Mouse (Mus musculus): ENCODE measurements at regions not wholly inside any gene's neighbourhood (a gene's known extent, or its start where the extent isn't known, plus 50 kb on each side); places are given as distances from the start of the nearest gene placed in this dataset.
A peak's percentile ranks its signal among the peaks of the same experiment; 100 is the strongest.
"Not testable (repeated sequence)": the region's sequence is repeated elsewhere in the genome, so short reads cannot be mapped to it uniquely, and the experiment has no call there.

DNA sequence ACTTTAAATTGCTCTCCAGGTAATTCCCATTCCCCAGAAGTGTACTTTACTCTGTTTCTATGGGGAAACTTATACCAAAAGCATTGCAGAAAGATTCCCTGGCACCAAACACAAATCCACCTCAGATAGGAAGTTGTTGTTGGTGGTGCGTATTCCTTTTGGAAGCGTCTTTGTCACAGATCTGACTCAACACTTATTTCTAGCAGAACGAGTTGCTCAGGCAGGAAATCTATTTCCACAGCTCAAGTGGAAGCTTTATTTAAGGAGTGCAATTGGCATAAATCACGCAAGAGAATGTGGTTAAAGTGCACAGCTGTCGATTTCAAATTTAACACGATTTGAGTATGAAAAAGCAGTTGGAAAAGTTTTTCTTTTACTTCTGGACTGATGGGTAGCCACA lies 436.9 kb upstream of the Ghitm start:
- no peak for DNase-seq

GRCm38 (mm10) chr14:37558258-37558657 lies 423.2 kb upstream of the Ghitm start:
- DNase-seq, result no peak

- no peak for DNase-seq
These were observed 388.5 kb upstream of the Ghitm start for GRCm38 (mm10) chr14:37523616-37524015.

DNA sequence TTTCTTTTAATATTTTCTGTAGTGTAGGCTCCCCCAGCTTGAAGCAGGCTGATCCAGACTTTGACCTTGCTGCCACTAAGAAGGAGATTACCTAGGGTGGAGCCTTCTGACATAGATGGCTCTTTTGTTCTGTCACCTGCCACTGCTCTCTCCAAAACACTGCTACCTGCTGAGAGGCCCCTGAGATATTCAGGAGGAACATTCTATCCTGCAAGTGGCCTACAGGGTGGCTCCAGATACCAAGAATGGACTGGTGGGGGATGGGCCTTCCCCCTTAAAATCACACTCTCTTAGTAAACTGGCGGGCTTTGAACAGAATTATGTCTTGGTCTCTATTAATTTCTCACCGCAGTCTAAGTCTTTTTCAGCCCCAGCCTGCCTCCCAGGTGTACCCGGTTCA lies 385.6 kb upstream of the Ghitm start:
- DNase-seq, result not testable (repeated sequence)

DNA sequence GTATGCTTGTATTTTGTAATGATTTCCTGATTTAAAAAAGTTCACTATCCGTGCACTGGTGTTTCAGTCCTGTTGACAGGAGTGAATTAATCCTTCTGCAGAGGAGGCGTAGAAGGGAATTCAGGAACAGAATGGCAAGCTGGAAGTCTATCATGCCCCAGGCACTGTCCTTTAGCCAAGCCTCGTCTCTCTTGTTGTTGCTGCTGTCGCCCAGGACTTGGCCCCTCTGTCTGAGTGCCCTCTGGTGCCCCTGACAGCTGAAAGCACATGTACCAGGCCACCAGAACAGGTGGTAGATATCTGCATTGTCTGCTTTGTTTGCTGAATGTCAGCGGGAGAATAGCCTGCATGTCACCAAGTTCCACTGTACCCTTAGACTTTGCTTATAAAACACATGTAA lies 370.2 kb upstream of the Ghitm start:
- no peak for DNase-seq

GRCm38 (mm10) chr14:37490711-37491110 lies 355.6 kb upstream of the Ghitm start:
- DNase-seq, result no peak

GRCm38 (mm10) chr14:37485292-37485691 lies 350.2 kb upstream of the Ghitm start:
- no peak for DNase-seq

GRCm38 (mm10) chr14:37477599-37477998 lies 342.5 kb upstream of the Ghitm start:
- no peak for DNase-seq

- DNase-seq, result no peak
These were observed 333.6 kb upstream of the Ghitm start for GRCm38 (mm10) chr14:37468711-37469110.

- DNase-seq, result no peak
These were observed 305.8 kb upstream of the Ghitm start for GRCm38 (mm10) chr14:37440874-37441273.

- DNase-seq, result no peak
These were observed 295.6 kb upstream of the Ghitm start for GRCm38 (mm10) chr14:37430656-37431055.

- no peak for DNase-seq
These were observed 290.4 kb upstream of the Ghitm start for GRCm38 (mm10) chr14:37425506-37425905.

DNA sequence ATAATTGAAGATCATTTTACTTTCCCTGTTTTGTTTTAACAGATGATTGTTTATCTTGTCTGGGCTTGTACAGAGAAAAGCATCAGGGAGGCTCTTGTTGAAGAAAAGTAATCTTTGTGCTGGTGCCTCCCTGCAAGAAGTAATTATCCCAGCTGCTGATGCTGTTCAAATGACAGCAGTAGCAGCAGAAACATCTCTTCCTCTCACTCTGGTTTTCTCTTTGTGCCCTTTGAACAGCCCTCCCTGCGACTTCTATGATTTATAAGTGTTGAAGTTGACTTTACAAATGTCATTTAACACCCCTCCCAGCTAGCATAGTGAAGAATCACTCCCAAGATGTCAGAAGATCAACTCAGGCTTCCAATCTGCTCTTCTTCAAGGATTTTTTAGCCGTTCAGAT lies 286.5 kb upstream of the Ghitm start:
- DNase-seq, result no peak

- not testable (repeated sequence) for DNase-seq
These were observed 277.5 kb upstream of the Ghitm start for GRCm38 (mm10) chr14:37412583-37412982.

DNA sequence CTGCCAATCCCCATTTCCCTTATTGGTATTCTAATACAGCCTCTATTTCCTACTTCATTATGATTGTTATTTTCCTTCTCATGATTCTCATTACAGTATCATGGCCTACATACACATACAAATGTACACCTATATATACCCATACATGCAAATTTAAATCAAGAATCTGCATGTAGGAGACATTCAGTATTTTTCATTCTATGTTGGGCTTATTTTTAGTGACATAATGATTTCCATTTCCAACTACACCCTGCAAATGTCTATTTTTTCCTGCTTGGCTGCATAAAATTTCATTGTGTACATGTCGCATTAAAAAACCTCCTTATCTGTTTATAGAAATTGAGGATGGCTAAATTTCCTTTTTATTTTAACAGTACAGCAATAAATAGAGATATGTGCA lies 236.9 kb upstream of the Ghitm start:
- DNase-seq, result no peak

GRCm38 (mm10) chr14:37361896-37362295 lies 226.8 kb upstream of the Ghitm start:
- DNase-seq, result no peak

DNA sequence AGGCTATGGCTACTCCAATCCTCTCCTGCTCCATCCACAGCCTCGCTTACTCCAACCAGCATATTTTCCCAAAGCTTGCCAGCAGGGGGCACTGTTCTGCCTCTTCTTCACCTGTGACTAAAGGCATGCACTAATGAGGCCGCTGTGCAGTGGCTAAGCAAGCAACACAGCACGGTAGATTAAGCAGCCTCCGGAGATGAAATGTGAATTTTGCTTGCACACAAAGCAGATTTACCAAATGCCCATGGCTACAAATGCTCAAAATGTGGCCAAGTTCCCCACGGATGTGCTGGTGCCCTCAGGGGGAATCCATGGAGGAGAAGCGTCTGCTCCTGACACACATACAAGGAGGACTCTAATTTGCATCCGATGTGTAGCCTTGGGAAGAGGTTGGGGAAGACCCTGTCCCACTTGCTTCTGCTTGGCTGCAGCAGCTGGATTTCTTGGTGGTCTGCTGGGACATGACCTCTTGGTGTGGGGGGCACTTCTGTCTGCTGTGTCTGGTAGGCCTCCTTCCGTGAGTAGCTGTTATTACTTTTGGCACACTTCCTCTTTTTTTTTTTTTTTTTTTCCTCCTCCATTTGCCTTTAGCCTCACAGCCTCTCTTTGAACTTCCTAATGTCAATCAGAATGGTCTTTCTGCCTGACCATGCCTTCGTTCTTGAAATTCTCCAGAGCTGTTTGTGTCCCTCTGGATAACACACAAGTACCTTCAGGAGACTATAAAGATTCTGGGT lies 221.1 kb upstream of the Ghitm start:
- DNase-seq, result peak; percentile 74

DNA sequence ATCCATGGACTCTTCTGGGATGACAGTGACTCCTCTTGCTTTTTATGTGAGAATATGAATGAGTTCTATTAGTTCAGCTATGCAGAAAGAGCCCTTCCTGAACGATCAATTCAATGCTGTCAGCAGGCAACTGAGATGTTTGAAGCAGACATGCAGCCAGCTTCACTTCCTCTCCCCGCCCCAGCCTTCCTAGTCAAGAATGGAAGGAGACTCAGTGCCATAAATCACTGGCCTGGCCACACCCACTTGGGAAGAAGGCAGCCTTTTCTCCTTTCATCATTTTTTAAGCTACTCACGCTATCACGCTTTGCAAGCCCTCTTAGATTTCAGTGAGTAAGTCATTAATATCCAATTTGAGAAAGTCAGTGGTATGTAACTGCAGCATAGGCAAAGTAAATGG lies 188.3 kb upstream of the Ghitm start:
- peak; percentile 59 for DNase-seq

DNA sequence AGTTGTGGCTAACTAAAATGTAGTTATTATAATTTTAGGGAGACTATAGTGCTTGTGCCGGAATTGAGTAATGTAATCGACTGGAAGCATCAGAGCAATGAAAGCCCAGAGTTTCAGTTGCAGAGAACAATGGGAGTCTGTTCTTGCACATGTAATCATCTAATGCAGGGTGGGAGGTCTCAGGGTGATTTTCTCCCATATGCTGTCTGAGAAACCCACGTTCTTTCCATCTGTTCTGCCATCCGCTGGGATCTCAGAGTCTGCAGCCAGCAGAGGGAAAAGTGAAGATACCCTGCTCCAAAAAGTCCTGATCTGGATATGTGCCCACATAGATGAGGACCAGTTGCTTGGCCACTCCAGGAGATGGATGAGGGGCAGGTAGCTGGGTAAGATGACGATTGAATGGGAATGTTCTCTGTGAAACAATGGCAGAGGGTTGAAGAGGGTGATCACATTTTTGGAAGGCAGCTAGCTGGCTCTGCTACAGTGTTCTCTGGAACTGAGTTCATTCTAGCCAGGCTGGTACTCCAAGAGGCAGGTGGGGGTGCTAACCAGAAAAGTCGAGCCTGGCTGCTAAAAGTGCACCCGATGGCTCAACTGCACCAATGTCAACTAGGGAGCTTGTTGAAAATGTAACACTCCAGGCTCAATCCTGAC lies 180.3 kb upstream of the Ghitm start:
- no peak for DNase-seq

GRCm38 (mm10) chr14:37313906-37314305 lies 178.8 kb upstream of the Ghitm start:
- no peak for DNase-seq

- DNase-seq, result no peak
These were observed 177.8 kb upstream of the Ghitm start for GRCm38 (mm10) chr14:37312887-37313286.

DNA sequence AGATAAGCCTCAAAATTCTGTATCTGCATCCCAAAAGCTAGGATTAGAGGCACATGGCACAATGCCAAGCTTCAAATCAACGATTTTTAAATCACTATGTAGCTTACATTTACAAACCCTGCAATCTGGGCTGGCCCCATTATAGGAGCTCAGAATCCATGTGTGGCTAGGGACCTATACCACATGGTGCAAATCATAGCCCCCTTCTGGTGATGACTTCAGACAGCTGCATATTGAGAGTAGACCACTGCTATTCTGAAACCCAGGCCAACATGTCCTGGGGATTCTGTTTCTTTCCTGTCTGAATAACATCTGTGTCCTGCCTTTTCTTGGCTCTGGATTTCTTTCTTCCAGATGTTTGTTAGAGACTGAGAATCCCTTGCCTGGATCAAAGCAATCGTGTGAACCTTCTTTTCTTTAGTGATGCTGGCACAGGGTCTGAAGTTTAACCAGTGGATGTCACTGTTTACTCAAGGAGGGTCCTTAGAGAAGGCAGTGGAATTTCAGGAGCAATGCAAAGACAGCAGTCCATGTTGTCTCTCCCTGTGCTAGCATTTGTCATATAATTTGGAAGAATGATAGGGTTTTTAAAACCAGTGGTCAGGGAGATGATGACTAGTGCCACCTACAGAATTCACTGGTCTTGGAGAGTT lies 171.7 kb upstream of the Ghitm start:
- no peak for DNase-seq

GRCm38 (mm10) chr14:37298631-37299030 lies 163.6 kb upstream of the Ghitm start:
- DNase-seq, result no peak

GRCm38 (mm10) chr14:37296531-37296930 lies 161.5 kb upstream of the Ghitm start:
- DNase-seq, result no peak
